Mouse (Mus musculus) 3134 (cell line): ENCODE measurements around the gene Atp2a2.
"Not testable (repeated sequence)": the region's sequence is repeated elsewhere in the genome, so short reads cannot be mapped to it uniquely, and the experiment has no call there.

Experiments used
- DNase-seq: peaks from one replicate; pipeline ENCODE4 v3.0.0-alpha.2; 2011; ENCODE audit warnings: low spot score; ENCODE audit not compliant: insufficient read length; ENCODE audit errors: extremely low read depth

Atp2a2 gene

DNA sequence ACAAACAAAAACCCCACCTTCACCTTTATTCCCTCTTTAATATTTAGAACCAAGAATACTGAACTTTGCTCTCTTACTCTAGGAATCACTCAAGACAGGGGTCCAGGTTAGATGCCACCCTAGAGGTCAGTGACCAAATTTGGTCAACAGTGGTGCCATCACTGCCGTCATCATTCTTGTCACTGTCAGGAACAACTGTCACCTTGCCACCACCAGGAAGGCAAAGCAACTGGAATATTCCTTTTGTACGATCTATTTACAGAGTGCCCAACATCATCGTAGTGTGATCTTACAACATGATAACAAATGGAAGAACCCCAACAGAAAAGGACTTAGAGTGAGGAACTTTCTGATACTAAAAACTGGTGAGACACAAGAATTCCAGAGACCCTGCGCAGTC, 1.9 kb downstream of the Atp2a2 start:
- DNase-seq: no peak

DNA sequence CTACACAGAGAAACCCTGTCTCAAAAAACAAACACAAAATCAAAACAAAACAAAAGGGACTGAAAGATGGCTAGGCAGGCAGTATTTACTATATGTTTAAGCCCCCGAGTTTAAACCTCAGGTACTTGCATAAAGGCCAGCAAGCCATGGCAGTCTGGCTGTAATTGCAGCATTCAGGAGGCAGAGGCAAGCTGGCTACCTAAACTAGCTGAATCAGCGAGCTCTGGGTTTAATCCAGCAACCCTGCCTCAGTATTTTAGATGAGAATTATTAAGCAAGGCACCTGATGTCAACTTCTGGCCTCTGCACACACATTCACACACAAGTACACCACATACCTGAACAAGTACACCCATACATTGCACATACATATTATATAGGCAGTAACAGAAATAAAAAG, 4.0 kb downstream of the Atp2a2 start:
- DNase-seq: no peak

DNA sequence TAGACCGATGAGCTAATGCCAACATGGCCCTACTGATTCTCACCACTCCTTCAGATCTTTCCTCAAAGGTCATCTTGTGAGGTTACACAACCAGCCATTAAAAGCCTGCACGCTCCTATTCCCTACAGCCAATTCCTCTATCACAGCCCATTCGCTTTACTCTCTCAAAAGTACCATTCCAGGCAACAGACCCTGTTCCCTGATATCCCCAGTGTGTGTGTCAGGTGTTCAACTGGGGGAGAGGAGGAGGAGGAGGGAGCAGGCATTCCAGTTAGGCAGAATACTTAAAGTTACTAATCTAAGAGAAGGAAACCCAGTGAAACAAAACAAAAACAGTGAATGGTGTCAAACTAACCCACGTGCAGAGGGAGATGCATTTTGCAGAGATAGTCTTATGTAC, 5.0 kb downstream of the Atp2a2 start:
- no peak for DNase-seq

DNA sequence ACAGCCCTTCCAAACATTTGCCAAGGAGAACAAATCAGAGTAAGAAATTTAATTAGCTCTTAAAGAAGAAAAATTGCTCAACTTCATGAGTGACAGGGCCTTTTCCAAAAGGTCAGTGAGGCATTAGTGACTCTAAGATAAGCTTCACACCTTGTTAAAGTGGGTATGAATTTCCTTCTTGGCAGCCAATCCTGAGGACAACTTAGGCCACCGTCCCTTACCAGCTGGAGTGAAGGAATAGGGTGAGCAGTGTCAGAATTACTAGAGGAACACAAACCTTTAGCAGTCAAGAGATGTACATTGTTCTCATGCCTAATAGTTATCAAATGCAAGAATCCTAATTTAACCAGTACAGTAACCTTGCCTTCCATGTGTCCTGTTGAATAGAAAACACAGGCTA, 7.6 kb downstream of the Atp2a2 start:
- DNase-seq: no peak

DNA sequence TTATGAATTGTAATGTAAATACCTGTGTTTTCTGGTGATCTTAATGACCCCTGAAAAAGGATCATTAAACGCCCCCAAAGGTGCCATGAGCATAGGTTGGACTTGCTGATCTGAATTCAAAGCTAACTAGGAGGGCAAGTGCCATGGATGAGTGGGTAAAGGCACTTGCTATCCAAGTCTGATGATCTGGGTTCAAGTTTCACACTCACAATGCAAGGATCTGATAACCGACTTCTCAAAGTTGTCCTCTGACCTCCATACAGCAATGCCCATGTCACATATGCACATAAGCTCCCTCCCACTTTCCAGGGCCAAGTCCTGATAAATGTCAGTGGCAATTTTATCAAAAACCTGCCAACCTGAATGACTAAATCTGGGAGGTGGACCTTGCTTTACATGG, 9.0 kb downstream of the Atp2a2 start:
- DNase-seq: no peak

DNA sequence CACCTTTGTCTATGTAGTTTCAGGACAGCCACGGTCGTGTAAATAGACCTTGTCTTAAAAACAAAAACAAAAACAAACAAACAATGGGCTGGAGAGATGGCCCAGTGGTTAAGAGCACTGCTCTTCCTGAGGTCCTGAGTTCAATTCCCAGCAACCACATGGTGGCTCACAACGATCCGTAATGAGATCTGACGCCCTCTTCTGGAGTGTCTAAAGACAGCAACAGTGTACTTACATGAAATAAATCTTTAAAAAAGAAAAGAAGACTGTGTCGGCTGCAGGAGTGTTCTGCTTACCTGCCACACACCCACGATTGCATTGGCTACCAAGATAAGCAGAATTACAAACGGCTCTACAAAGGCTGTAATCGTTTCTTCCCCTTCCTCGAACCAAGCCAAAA, 10.6 kb downstream of the Atp2a2 start:
- DNase-seq: no peak

DNA sequence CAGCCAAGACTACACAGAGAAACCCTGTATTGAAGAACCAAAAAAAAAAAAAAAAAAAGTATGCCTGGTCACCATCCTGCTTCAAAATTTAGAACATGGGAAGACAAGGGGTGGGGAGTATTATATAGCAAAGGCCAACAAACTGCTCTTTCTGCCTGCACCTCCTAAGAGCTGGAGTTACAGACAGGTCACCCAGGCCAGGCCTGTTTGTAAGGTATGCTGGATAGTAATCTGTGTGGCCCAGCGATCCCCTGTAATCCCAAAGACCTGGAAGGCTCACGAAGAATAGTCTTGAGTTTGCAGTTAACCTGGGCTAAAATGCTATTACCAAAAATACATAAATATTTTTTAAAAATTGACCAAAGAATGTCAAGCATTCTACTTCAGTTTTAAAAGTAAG, 11.9 kb downstream of the Atp2a2 start:
- DNase-seq: no peak

DNA sequence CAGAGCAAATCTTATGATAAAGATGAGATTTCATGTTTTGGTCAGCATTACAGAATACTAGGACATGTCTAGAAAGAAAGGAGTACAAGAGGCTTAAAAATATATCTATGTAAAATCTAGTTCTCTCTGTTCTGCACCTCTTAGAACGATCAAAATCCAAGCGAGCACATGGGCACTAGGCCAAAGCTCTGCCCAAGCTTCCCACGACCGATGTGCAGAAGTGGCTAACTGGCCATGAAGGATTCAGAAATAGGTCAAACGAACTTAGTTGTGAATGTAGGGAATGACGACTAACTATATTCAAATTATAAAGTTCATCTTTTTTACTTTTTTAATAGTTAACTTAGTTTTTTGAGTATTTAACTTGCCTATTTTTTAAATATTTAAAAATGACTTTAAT, 14.2 kb downstream of the Atp2a2 start:
- no peak for DNase-seq

DNA sequence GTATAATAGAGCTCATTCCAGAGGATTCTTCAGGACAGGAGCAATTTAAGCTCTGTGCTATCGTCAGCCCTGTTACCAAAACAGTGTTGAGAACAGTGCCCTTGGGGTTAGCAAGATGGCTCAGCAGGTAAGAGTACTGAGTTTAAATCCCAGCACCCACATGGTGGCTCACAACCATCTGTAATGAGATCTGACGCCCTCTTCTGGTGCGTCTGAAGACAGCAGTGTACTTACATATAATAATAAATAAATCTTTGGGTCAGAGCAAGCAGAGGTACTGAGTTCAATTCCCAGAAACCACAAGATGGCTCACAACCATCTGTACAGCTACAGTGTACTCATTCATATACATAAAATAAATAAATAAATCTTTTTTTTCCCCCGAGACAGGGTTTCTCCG, 15.8 kb downstream of the Atp2a2 start:
- not testable (repeated sequence) for DNase-seq

DNA sequence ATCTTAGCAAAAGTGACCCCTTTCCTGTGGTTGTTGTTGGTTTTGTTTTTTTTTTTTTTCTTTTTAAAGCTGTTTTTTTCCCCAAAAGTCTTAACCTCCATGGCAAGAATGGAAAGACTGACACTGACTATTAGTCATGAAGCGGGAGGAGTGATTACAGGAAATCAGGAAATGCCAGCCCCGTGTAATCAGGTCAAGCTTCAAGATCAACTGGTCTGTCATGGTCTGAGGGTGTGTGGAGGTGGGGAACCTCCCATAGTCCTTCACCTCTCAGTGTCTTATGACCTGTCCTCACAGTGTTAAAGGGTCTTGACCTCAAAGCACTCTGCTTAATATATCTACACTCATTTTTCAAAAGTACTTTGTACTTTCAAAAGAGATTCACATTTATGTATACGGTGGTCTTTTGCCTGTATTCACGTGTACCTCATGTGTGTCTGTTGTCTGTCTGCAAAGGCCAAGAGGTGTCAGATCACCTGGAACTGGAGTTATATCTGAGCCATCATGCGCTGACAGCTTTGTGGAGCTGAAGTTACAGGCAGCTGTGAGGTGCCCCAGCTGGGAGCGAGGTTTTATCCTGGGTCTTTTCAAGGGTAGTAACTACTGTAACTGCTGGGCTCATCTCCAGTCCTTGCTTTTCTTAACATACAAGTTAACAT, 19.2 kb downstream of the Atp2a2 start:
- DNase-seq: no peak

DNA sequence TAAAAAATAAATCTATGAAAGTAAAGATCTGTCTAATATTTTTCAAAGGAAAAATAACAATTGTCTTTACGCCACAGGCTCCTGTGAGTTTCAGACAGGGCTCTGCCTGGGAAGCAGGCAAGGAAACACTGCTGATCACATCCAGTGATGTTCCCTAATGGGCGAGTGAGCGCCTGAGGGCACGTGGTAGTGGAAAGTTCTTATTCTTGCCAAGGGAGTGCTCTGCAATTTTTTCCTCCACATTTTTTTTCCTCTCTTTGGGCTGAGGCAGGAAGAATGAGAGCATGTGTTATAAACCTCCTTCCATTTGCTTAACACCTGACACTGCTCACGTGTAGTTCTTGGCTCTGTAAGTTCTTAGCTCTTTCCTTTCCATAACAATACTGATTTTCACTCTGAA, 20.2 kb downstream of the Atp2a2 start:
- DNase-seq: no peak

DNA sequence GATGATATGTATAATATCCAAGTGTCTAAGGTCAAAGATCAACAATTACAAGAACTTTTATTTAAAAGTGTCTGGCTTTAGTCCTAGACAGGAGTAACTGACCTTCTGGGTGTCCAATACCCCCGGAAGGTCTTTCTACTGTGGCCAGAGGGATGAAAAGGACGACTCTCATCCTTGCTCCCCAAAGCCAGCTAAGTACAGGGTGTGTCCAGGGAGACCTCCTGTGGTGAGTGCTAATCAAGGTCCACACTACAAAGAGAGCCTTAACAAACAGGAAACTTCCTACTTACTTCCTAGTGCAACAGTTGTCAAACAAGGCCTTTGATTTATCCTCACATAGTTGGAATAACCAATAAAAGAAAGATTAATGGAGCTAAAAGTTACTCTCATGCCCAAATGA, 22.9 kb downstream of the Atp2a2 start:
- DNase-seq: no peak

DNA sequence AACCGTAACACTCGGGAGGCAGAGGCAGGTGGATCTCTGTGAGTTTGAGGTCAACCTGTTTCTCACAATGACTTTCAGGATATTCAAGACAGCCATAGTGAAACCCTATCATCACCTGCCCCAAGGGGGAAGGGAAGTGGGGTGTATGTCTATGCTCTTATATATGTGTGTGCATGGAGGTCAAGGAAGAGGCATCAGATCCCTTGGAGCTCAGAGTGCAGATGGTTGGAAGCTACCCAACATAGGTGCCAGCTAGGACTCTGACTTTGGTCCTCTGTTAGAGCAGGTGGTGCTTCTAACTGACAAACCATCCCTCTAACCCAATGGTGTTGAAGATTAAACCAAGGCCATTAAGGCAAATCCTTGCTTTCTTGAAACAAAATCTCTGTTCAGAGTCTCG, 24.5 kb downstream of the Atp2a2 start:
- DNase-seq: no peak

DNA sequence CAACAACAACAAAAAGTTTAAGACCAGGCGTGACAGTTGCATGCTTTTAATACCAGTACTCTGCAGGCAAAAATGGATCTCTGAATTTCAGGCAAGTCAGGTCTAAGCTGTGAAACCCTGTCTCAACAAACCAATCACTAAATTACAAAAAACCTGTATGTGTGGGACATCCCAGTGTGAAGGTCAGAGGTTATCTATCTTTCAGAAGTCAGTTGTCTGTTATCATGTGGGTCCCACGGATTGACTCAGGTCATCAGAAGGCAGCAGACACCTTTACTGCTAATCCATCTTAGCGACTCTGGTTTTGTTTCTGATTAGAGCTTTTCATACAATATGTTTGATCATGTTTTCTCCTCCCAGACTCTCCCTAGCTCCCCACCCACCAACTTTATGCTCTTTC, 25.9 kb downstream of the Atp2a2 start:
- DNase-seq: no peak

DNA sequence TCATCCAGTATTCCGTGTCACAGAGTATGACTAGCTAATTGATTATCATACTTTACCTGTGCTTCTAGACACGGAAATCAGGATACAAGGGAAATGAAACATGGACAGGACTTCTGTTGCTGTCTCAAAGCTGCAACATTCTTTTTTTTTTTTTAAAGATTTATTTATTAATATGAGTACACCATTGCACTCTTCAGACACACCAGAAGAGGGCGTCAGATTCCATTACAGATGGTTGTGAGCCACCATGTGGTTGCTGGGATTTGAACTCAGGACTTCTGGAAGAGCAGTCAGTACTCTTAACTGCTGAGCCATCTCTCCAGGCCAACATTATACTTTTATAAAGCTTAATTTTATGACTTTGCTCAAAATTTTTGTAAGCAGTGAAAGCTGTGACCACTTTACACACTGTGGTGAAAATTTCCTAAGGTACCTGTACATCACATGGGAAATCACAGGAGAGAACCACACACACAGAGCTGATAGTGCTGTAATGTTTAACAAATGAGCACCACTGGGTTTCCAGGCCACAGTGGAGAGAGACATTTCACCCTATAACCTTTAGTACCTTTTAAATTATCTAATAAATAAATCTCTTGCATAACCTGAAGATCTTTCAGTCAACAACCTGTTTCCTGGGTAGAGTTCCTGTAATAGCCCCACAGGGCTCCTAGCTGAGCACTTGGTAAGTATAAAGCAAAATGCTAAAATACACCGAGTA, 27.2 kb downstream of the Atp2a2 start:
- DNase-seq: no peak

DNA sequence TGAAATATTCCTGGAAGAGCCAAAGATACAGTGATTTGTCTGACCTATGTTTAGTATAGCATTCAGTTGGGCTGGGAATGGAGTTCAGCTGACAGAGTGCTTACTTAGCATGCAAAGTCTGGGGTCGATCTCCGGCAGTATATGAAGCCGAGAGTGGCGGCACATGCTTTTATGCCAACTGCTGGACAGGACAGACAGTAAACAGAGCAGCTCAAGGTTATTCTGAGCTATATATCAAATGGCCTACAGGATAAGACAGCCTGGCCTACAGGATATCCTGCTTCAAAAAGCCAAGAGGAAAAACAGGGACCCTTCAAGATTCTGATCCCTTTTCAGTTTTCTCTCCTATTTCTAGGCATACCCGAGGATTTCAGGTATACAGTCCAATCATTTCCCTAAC, 30.4 kb downstream of the Atp2a2 start:
- no peak for DNase-seq

DNA sequence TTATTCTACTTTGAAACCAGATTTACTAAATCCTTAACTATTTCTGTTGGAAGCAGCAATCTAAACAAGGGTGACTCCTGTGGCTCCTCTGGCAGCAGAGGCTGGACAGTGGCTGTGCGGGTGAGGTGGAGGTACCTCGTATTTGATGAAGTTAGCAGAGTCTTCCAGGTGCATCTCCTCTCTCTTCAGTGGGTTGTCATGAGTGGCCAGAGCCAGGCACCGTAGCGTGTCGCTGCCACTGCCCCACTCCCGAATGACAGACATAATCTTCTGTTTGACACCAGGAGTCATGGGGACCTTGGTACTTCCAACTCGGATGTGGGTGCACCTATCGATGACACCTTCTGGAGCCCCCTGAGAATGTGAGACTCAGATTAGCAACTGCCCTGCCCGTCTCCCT, 40.6 kb downstream of the Atp2a2 start:
- DNase-seq: no peak

DNA sequence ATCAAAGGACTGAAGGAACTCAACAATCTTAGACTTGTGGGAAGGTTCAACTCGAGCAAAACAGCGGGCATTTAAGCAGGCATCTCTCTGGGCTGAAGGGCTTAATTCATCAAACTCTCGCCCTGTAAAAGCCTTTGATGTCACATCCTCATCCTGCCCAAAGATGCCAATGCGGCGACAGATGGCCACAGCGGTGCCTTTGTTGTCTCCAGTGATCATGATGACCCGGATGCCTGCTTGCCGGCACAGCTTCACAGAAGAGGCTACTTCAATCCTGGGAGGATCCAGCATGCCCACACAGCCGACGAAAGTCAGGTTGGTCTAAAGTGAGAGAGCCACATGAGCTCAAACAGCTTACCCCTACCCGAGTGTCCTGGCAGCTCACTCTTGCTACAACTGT, 41.4 kb downstream of the Atp2a2 start:
- no peak for DNase-seq

DNA sequence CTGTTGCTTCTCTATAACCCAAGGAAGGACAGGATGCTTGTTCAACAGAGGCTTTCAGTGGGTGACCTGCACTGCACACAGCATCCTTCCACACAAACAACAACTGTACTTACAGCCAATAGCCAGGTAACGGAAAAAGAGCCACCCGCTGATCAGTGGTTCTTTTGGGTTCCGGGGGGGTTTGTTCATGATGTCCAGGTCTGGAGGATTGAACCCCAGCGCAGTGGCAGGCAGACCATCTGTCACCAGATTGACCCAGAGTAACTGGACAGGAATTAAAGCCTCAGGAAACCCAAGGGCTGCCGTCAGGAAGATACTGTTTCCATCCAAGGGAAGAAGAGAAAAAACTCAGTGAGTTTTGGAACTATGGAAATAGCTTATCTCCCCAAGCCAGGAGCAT, 42.7 kb downstream of the Atp2a2 start:
- no peak for DNase-seq

DNA sequence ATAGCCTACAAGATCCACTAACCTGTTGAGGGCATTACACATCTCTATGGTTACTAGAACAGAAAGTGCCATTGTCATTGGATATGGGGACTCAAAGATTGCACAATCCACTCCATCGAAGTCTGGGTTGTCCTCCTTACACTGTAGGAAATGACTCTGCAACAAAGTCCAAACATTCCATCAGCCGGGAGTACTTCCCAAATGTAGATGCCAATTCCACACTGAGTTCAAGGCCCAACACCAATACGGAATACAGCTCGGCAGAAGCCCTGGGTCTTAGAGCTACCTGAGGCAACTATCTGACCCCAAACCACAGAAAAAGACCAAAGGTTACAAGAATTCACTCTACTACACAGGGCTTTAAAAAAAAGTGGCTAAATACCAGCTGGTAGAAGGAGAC, 44.0 kb downstream of the Atp2a2 start:
- no peak for DNase-seq

DNA sequence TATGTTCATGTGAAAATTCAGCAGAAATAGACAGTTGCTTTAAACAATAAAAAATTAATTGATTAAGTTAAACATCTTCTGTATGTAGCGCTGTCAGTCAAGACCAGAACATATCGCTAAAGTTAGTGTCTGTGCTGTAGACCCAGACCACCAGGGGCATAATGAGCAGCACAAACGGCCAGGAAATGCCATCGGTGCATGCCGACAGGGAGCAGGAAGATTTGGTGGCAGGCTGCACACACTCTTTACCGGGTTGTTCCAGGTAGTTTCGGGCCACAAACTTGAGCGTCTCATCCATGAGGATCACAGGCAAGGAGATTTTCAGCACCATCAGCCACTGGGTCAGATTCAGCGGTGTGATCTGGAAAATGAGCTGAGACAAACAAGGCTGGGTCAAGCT, 45.0 kb downstream of the Atp2a2 start:
- not testable (repeated sequence) for DNase-seq

DNA sequence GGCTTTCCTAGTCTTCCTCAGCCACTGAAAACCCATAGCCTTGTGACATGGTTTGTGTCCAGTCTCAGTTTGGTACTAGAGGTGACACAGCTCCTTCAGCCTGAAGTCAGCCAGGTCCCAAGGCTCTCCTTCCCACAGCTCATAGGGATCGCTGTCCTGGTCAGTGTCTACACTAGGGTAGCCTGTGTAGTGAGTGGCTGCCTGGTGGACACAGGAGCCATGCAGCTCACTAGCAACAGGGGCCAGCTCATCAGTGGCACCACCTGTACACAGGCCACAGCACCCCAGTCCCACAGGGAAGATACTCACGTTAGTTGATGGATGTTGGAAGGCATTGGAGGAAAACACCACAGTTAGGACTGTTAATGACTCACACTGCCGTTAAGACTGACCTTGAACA, 46.4 kb downstream of the Atp2a2 start:
- DNase-seq: no peak

DNA sequence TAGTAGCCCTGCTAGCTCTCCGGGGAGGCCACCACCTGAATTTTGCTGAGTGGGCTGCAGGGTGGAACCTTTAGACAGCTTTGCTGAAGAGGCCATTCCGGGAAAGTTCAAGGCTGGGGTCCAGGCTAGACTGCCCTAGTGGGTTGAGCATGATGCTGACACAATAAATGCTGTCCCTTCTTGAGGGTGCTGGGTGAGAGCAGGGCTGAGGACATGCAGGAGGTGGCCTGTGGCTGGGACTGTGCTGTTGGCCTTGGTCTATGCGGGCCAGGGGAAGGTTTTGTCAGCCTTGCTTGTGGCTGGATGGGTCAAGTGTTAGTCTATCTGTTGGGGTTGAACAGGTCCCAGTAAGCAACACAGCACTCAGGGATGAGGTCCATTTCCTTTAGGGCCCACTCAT, 47.1 kb downstream of the Atp2a2 start:
- DNase-seq: no peak
